Mouse (Mus musculus) spleen, adult 2 months (tissue): Measurements from ENCODE around the gene Spred1.

Experiments
- CTCF ChIP-seq: fragments of 200-500 bp; IDR thresholded peaks from 2 replicates; pipeline ENCODE4 v1.5.1; 2011; ENCODE audit warnings: mild to moderate bottlenecking, inconsistent platforms; ENCODE audit not compliant: insufficient read depth, insufficient read length, insufficient replicate concordance; ENCODE audit errors: extremely low read depth
- POLR2A ChIP-seq: fragments of 200-500 bp; IDR thresholded peaks from 2 replicates; pipeline ENCODE4 v1.6.1; 2011; ENCODE audit warnings: low read depth, low read length, inconsistent platforms

DNA sequence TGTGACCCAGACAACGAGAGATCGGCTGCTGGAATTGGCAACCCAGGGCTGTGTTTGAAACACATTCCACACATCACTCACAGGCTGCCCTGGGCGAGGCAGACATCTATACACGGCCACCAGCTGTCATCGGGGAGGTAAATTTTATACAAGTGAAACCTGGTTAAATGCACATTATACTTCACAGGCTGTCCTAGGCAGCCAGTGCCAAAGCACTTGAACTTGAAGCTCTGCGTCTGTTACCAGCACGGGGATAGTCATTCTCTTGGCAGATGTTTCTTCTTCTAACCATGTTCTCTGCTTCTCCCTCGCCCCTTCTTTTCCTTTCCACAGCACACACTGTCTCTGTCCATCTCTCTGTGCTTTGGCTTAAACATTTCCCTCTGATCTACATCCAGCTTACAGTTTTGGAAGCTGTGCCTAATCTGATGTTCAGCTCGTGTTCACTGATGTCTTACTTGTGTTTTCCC is 79.7 kb downstream of the Spred1 start:
- no peak for TF ChIP-seq POLR2A
- no peak for TF ChIP-seq CTCF
